Mouse (Mus musculus) liver, embryonic 11.5 days (tissue): ENCODE measurements around the gene Tmem128. TPM values are rescaled to one million over a fixed set of nuclear protein-coding genes. Genes with fewer than 3 reads are reported as not detected.
A peak's percentile ranks its signal among the peaks of the same experiment; 100 is the strongest.

Experiments
- ATAC-seq: fragments of 200-750 bp; cut with Nextera tagmentation; replicated peaks from 2 replicates; pipeline ENCODE4 v1.8.0; 2017; ENCODE audit warnings: moderate number of reproducible peaks, mild to moderate bottlenecking, moderate TSS enrichment, moderate library complexity; ENCODE audit not compliant: low FRiP score
- DNase-seq: peaks from one replicate; pipeline ENCODE4 v3.0.0-alpha.2; 2017; ENCODE audit warnings: low spot score
- H3K27ac ChIP-seq: fragments of 300-500 bp; sonication (generic); 2 replicates; pipeline ENCODE4 v1.5.1; 2014; ENCODE audit warnings: mild to moderate bottlenecking, low read depth, low read length, control low read depth
- H3K27me3 ChIP-seq: fragments of 300-500 bp; sonication (generic); replicated peaks from 2 replicates; pipeline ENCODE4 v1.6.1; 2014; ENCODE audit warnings: low read length, mixed read lengths; ENCODE audit not compliant: control insufficient read depth, insufficient read depth
- H3K36me3 ChIP-seq: fragments of 300-500 bp; sonication (generic); 2 replicates; pipeline ENCODE4 v1.6.1; 2014; ENCODE audit warnings: mild to moderate bottlenecking, low read length, moderate library complexity, mixed read lengths; ENCODE audit not compliant: control insufficient read depth, insufficient read depth
- H3K4me1 ChIP-seq: fragments of 300-500 bp; sonication (generic); replicated peaks from 2 replicates; pipeline ENCODE4 v1.6.1; 2014; ENCODE audit warnings: low read length, mixed read lengths; ENCODE audit not compliant: control insufficient read depth, insufficient read depth
- H3K4me2 ChIP-seq: fragments of 300-500 bp; sonication (generic); 2 replicates; pipeline ENCODE4 v1.6.1; 2014; ENCODE audit warnings: mild to moderate bottlenecking, control low read depth, moderate library complexity
- H3K4me3 ChIP-seq: fragments of 300-500 bp; sonication (generic); 2 replicates; pipeline ENCODE4 v1.5.1; 2014; ENCODE audit warnings: low read depth, low read length, control low read depth
- H3K9ac ChIP-seq: fragments of 300-500 bp; sonication (generic); 2 replicates; pipeline ENCODE4 v1.6.1; 2014; ENCODE audit warnings: low read depth, low read length, control low read depth
- H3K9me3 ChIP-seq: fragments of 300-500 bp; sonication (generic); 2 replicates; pipeline ENCODE4 v1.6.1; 2016; ENCODE audit warnings: low read length, inconsistent platforms, mixed read lengths; ENCODE audit not compliant: control insufficient read depth
- WGBS: fragments of 180-500 bp; shearing (Covaris S2); extraction: QIAGEN DNeasy Blood & Tissue Kit; methylation state at CpG from one replicate; pipeline ENCODE4 v1.1.7; 2014; 5-methylcytosine and 5-hydroxymethylcytosine counted together
- polyA plus RNA-seq: library from polyadenylated mRNA; unstranded; fragments of >200 nt; fragmentation: Nextera tagmentation; extraction: Ambion mirVana; gene quantifications from 2 replicates; pipeline ENCODE4 v1.2.1, GENCODE M21; 2014

The Tmem128 gene
- polyA plus RNA-seq, 1 experiment from 2014 or later, result 63.1 TPM

- 93% methylated on average over 3 of the region's 3 CpGs for WGBS
- no peak for ATAC-seq
Measured at GRCm38 (mm10) chr5:38241473-38241834, 18.5 kb upstream of the Tmem128 start.

GRCm38 (mm10) chr5:38241966-38242365 lies 18.0 kb upstream of the Tmem128 start:
- Histone ChIP-seq H3K4me3 (no peak overlapping the region), H3K36me3 (no peaks in the 10 kb centered on the region), H3K9ac (no peak overlapping the region), H3K27me3 (no peaks in the 10 kb centered on the region), H3K4me2 (no peak overlapping the region), H3K27ac (no peak overlapping the region), H3K9me3 (no peaks in the 10 kb centered on the region), H3K4me1 (no peaks in the 10 kb centered on the region)
- WGBS, result 71% methylated on average over 6 of the region's 6 CpGs
- no peak for DNase-seq
- ATAC-seq, result no peak

More at GRCm38 (mm10) chr5:38241473-38241834, 18.5 kb upstream of the Tmem128 start:
- no peak overlapping the region for H3K9ac ChIP-seq
- no peak overlapping the region for H3K4me2 ChIP-seq
- H3K4me1 ChIP-seq, result no peaks in the 10 kb centered on the region
- no peaks in the 10 kb centered on the region for H3K27me3 ChIP-seq
- no peak for DNase-seq
- H3K27ac ChIP-seq, result no peak overlapping the region
- H3K36me3 ChIP-seq, result no peaks in the 10 kb centered on the region
- H3K4me3 ChIP-seq, result no peak overlapping the region
- H3K9me3 ChIP-seq, result no peaks in the 10 kb centered on the region

- DNase-seq, result no peak
Measured at GRCm38 (mm10) chr5:38255195-38255594, 4.8 kb upstream of the Tmem128 start.

GRCm38 (mm10) chr5:38255644-38256043 lies 4.3 kb upstream of the Tmem128 start:
- Histone ChIP-seq H3K36me3 (no peaks in the 10 kb centered on the region), H3K9me3 (no peaks in the 10 kb centered on the region), H3K4me2 (no peak overlapping the region), H3K4me1 (0 out of 2 replicates have a peak, but pooled peaks cover 3% of the 10 kb centered on the region), H3K27me3 (no peaks in the 10 kb centered on the region), H3K4me3 (no peak overlapping the region), H3K9ac (no peak overlapping the region), H3K27ac (no peak overlapping the region)
- DNase-seq (no peak), ATAC-seq (0 out of 2 replicates have a peak, but pooled peaks have one; percentile 36)
- WGBS, result 40% methylated on average over 3 of the region's 3 CpGs

More at GRCm38 (mm10) chr5:38255195-38255594, 4.8 kb upstream of the Tmem128 start:
- Histone ChIP-seq H3K36me3 (no peaks in the 10 kb centered on the region), H3K27me3 (no peaks in the 10 kb centered on the region), H3K4me2 (no peak overlapping the region), H3K9me3 (no peaks in the 10 kb centered on the region), H3K9ac (no peak overlapping the region), H3K4me1 (0 out of 2 replicates have a peak, but pooled peaks cover 3% of the 10 kb centered on the region), H3K27ac (no peak overlapping the region), H3K4me3 (no peak overlapping the region)
- no peak for ATAC-seq
- 37% methylated on average over 4 of the region's 4 CpGs for WGBS

GRCm38 (mm10) chr5:38256551-38256950 lies 3.4 kb upstream of the Tmem128 start:
- H3K36me3 ChIP-seq, result no peaks in the 10 kb centered on the region
- H3K9ac ChIP-seq, result no peak overlapping the region
- H3K4me1 ChIP-seq, result peaks cover 3% of the 10 kb centered on the region; the same call in 1 of the 2 replicates
- H3K27ac ChIP-seq, result no peak overlapping the region
- DNase-seq (no peak), ATAC-seq (no peak)
- no peak overlapping the region for H3K4me2 ChIP-seq
- WGBS, result 92% methylated on average over 1 of the region's 1 CpGs
- no peaks in the 10 kb centered on the region for H3K9me3 ChIP-seq
- H3K27me3 ChIP-seq, result no peaks in the 10 kb centered on the region
- H3K4me3 ChIP-seq, result no peak overlapping the region

- peaks cover 4% of the 10 kb centered on the region; the same call in 1 of the 2 replicates for H3K36me3 ChIP-seq
- DNase-seq (no peak), ATAC-seq (no peak)
- H3K9ac ChIP-seq, result no peak overlapping the region
- peaks cover 3% of the 10 kb centered on the region; the same call in 1 of the 2 replicates for H3K4me1 ChIP-seq
- H3K4me2 ChIP-seq, result no peak overlapping the region
- 83% methylated on average over 8 of the region's 8 CpGs for WGBS
- H3K27me3 ChIP-seq, result no peaks in the 10 kb centered on the region
- H3K27ac ChIP-seq, result no peak overlapping the region
- no peak overlapping the region for H3K4me3 ChIP-seq
- no peaks in the 10 kb centered on the region for H3K9me3 ChIP-seq
Measured at GRCm38 (mm10) chr5:38258034-38258772, 1.8 kb upstream of the Tmem128 start.

- ATAC-seq (no peak), DNase-seq (no peak)
- Histone ChIP-seq H3K36me3 (peaks cover 7% of the 10 kb centered on the region; the same call in 1 of the 2 replicates), H3K4me2 (no peak overlapping the region), H3K27ac (no peak overlapping the region), H3K9ac (no peak overlapping the region), H3K4me1 (peaks cover 3% of the 10 kb centered on the region; the same call in 1 of the 2 replicates), H3K27me3 (no peaks in the 10 kb centered on the region), H3K4me3 (no peak overlapping the region), H3K9me3 (no peaks in the 10 kb centered on the region)
- 89% methylated on average over 5 of the region's 5 CpGs for WGBS
Measured at GRCm38 (mm10) chr5:38258773-38259146, 1.2 kb upstream of the Tmem128 start.

GRCm38 (mm10) chr5:38259455-38260106 lies 404 bp upstream of the Tmem128 start:
- H3K27me3 ChIP-seq, result no peaks in the 10 kb centered on the region
- no peaks in the 10 kb centered on the region for H3K9me3 ChIP-seq
- H3K4me1 ChIP-seq, result peaks cover 3% of the 10 kb centered on the region; the same call in 1 of the 2 replicates
- ATAC-seq (0 out of 2 replicates have a peak, but pooled peaks have one; percentile 14), DNase-seq (no peak)
- peak overlapping the region; percentile 78 for H3K9ac ChIP-seq
- H3K27ac ChIP-seq, result peak overlapping the region; percentile 64; the same call in 1 of the 2 replicates
- H3K4me2 ChIP-seq, result peak overlapping the region; percentile 56
- peaks cover 10% of the 10 kb centered on the region; the same call in 1 of the 2 replicates for H3K36me3 ChIP-seq
- WGBS, result 38% methylated on average over 9 of the region's 9 CpGs
- H3K4me3 ChIP-seq, result peak overlapping the region; percentile 76
